Mouse (Mus musculus): ENCODE data around the gene Fam172a. TPM values are rescaled to one million over a fixed set of nuclear protein-coding genes. Genes with fewer than 3 reads are reported as not detected.

The Fam172a gene
- polyA plus RNA-seq, 1 experiment: 6.1 TPM

DNA sequence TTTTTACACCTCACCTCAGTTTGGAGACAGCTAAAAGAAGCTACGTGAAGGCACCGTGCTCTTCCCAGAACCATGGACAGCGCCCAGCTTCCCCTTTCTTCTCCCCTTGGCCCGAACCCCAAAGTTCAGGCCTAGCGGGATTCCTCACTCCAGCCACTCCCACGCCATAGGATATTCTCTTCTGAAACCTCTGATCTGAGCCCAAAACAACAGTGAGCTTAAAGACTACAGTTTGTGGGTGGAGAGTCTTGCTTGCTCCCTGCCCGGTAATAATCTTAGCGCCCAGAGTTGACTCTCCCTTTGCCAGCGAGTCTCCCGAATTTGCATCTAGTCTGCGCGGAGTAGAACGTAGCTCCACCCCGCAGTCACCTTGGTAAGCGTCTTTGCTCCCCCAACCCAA, 469.5 kb downstream of the Fam172a start:
- peaks cover 28% of the 10 kb centered on the region for H3K27me3 ChIP-seq (ENCODE audit: control insufficient read depth, insufficient read depth, low read length)
- no peak overlapping the region for H3K4me3 ChIP-seq (ENCODE audit: low read depth, low read length)
- no peak overlapping the region for H3K27ac ChIP-seq (ENCODE audit: insufficient read depth, low read depth, low read length)
- WGBS: 5% methylated on average over 15 of the region's 15 CpGs
- no peaks in the 10 kb centered on the region for H3K4me1 ChIP-seq (ENCODE audit: control insufficient read depth, insufficient read depth, insufficient read length, low read length)
- H3K36me3 ChIP-seq (ENCODE audit: control insufficient read depth, insufficient read depth, low read length): no peaks in the 10 kb centered on the region
- TF ChIP-seq POLR2A (IDR thresholded peaks at IDR 0.05; ENCODE audit: low read depth, low read length): no peak
- no peak for TF ChIP-seq CTCF (IDR thresholded peaks at IDR 0.05; ENCODE audit: extremely low read depth, insufficient read length, insufficient replicate concordance, low read depth, low read length)

- Histone ChIP-seq H3K27ac (ENCODE audit: insufficient read depth, low read depth, low read length) (no peak overlapping the region), H3K27me3 (ENCODE audit: control insufficient read depth, insufficient read depth, low read length) (peaks cover 33% of the 10 kb centered on the region), H3K4me1 (ENCODE audit: control insufficient read depth, insufficient read depth, insufficient read length, low read length) (no peaks in the 10 kb centered on the region), H3K36me3 (ENCODE audit: control insufficient read depth, insufficient read depth, low read length) (no peaks in the 10 kb centered on the region), H3K4me3 (ENCODE audit: low read depth, low read length) (no peak overlapping the region)
- 6% methylated on average over 17 of the region's 17 CpGs for WGBS
- no peak for TF ChIP-seq POLR2A (IDR thresholded peaks at IDR 0.05; ENCODE audit: low read depth, low read length)
- TF ChIP-seq CTCF (IDR thresholded peaks at IDR 0.05; ENCODE audit: extremely low read depth, insufficient read length, insufficient replicate concordance, low read depth, low read length): no peak
Measured at GRCm38 (mm10) chr13:78171984-78172636, 470.3 kb downstream of the Fam172a start.

DNA sequence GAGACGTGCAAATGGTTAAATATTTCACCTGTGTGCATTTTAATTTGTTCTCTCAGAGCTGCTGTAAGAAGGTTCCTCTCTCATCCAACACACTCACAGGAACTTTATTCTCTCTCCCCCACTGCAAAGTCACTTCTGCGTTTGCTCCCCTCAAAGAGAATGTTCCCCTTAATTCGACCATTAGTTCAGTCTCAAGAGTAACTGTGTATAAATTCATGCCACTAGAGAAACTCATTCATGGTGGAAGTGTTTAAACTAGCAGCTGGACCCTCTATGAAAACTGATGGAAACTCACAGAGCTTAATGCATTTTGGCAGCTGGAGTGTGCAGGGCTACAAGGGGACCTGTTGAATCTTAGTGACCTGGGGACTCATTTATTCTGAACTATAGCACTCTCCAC, 471.0 kb downstream of the Fam172a start:
- 5% methylated on average over 3 of the region's 3 CpGs for WGBS

GRCm38 (mm10) chr13:78174191-78174590, 472.4 kb downstream of the Fam172a start:
- Histone ChIP-seq H3K27ac (ENCODE audit: insufficient read depth, low read depth, low read length) (no peak overlapping the region), H3K4me1 (ENCODE audit: control insufficient read depth, insufficient read depth, insufficient read length, low read length) (no peaks in the 10 kb centered on the region), H3K36me3 (ENCODE audit: control insufficient read depth, insufficient read depth, low read length) (no peaks in the 10 kb centered on the region), H3K27me3 (ENCODE audit: control insufficient read depth, insufficient read depth, low read length) (peaks cover 36% of the 10 kb centered on the region), H3K4me3 (ENCODE audit: low read depth, low read length) (no peak overlapping the region)
- 9% methylated on average over 3 of the region's 3 CpGs for WGBS
- TF ChIP-seq POLR2A (IDR thresholded peaks at IDR 0.05; ENCODE audit: low read depth, low read length) (no peak), CTCF (IDR thresholded peaks at IDR 0.05; ENCODE audit: extremely low read depth, insufficient read length, insufficient replicate concordance, low read depth, low read length) (no peak)

More for the DNA sequence above, 471.0 kb downstream of the Fam172a start:
- Histone ChIP-seq H3K4me1 (ENCODE audit: control insufficient read depth, insufficient read depth, insufficient read length, low read length) (no peaks in the 10 kb centered on the region), H3K27me3 (ENCODE audit: control insufficient read depth, insufficient read depth, low read length) (peaks cover 35% of the 10 kb centered on the region), H3K36me3 (ENCODE audit: control insufficient read depth, insufficient read depth, low read length) (no peaks in the 10 kb centered on the region), H3K4me3 (ENCODE audit: low read depth, low read length) (no peak overlapping the region), H3K27ac (ENCODE audit: insufficient read depth, low read depth, low read length) (no peak overlapping the region)
- no peak for TF ChIP-seq CTCF (IDR thresholded peaks at IDR 0.05; ENCODE audit: extremely low read depth, insufficient read length, insufficient replicate concordance, low read depth, low read length)
- no peak for TF ChIP-seq POLR2A (IDR thresholded peaks at IDR 0.05; ENCODE audit: low read depth, low read length)

- 15% methylated on average over 1 of the region's 1 CpGs for WGBS
- no peaks in the 10 kb centered on the region for H3K36me3 ChIP-seq (ENCODE audit: control insufficient read depth, insufficient read depth, low read length)
- no peak overlapping the region for H3K27ac ChIP-seq (ENCODE audit: insufficient read depth, low read depth, low read length)
- no peak overlapping the region for H3K4me3 ChIP-seq (ENCODE audit: low read depth, low read length)
- peaks cover 43% of the 10 kb centered on the region for H3K27me3 ChIP-seq (ENCODE audit: control insufficient read depth, insufficient read depth, low read length)
- no peak for TF ChIP-seq CTCF (IDR thresholded peaks at IDR 0.05; ENCODE audit: extremely low read depth, insufficient read length, insufficient replicate concordance, low read depth, low read length)
- TF ChIP-seq POLR2A (IDR thresholded peaks at IDR 0.05; ENCODE audit: low read depth, low read length): no peak
- no peaks in the 10 kb centered on the region for H3K4me1 ChIP-seq (ENCODE audit: control insufficient read depth, insufficient read depth, insufficient read length, low read length)
Measured at GRCm38 (mm10) chr13:78174891-78175290, 473.1 kb downstream of the Fam172a start.

DNA sequence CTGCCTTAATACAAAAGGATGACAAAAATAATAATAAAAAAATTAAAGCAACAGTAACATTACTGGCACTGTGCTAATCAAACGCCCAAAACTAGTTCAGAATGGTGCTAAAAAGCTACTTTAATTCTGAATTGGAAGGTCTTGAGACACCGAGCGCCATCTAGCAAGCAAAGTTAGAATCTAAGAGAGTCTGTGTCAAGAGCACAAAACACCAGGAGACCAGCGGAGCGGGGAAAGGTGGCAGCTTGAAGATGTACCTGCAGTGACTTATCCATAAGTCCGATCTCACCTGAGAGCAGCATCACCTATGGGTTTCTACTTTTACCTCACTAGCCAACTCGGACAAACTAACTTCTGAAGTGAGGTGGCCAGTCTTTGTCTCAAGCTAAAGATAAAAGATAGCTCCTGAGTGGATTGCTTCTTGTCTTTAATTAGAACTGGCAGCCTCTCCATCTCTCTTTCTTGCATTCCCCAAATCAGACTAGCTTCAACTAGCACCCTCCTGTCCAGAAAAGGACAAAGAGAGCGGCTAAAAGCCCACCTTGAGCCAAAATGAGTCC, 474.1 kb downstream of the Fam172a start:
- H3K36me3 ChIP-seq (ENCODE audit: control insufficient read depth, insufficient read depth, low read length): no peaks in the 10 kb centered on the region
- H3K27ac ChIP-seq (ENCODE audit: insufficient read depth, low read depth, low read length): no peak overlapping the region
- peaks cover 50% of the 10 kb centered on the region for H3K27me3 ChIP-seq (ENCODE audit: control insufficient read depth, insufficient read depth, low read length)
- TF ChIP-seq CTCF (IDR thresholded peaks at IDR 0.05; ENCODE audit: extremely low read depth, insufficient read length, insufficient replicate concordance, low read depth, low read length): no peak
- no peak for TF ChIP-seq POLR2A (IDR thresholded peaks at IDR 0.05; ENCODE audit: low read depth, low read length)
- no peak overlapping the region for H3K4me3 ChIP-seq (ENCODE audit: low read depth, low read length)
- no peaks in the 10 kb centered on the region for H3K4me1 ChIP-seq (ENCODE audit: control insufficient read depth, insufficient read depth, insufficient read length, low read length)
- WGBS: 3% methylated on average over 8 of the region's 8 CpGs

- no peaks in the 10 kb centered on the region for H3K36me3 ChIP-seq (ENCODE audit: control insufficient read depth, insufficient read depth, low read length)
- H3K27me3 ChIP-seq (ENCODE audit: control insufficient read depth, insufficient read depth, low read length): peaks cover 54% of the 10 kb centered on the region
- H3K4me1 ChIP-seq (ENCODE audit: control insufficient read depth, insufficient read depth, insufficient read length, low read length): no peaks in the 10 kb centered on the region
- no peak for TF ChIP-seq POLR2A (IDR thresholded peaks at IDR 0.05; ENCODE audit: low read depth, low read length)
- no peak overlapping the region for H3K27ac ChIP-seq (ENCODE audit: insufficient read depth, low read depth, low read length)
- H3K4me3 ChIP-seq (ENCODE audit: low read depth, low read length): no peak overlapping the region
- 8% methylated on average over 5 of the region's 5 CpGs for WGBS
Measured at GRCm38 (mm10) chr13:78177381-78177950, 475.6 kb downstream of the Fam172a start.

Data from small intestine, adult 2 months (tissue).